Mouse (Mus musculus) kidney, embryonic 15.5 days (tissue): ENCODE data around the gene Slc35b3. TPM values are rescaled to one million over a fixed set of nuclear protein-coding genes. Genes with fewer than 3 reads are reported as not detected.

Experiments used
- ATAC-seq: fragments of 200-750 bp; cut with Nextera tagmentation; replicated peaks from 2 replicates; pipeline ENCODE4 v1.8.0; 2017; ENCODE audit warnings: moderate TSS enrichment; ENCODE audit not compliant: low FRiP score
- H3K27ac ChIP-seq: fragments of 300-500 bp; sonication (generic); 2 replicates; pipeline ENCODE4 v1.5.1; 2015; ENCODE audit warnings: mild to moderate bottlenecking, inconsistent platforms
- H3K27me3 ChIP-seq: fragments of 300-500 bp; sonication (generic); 2 replicates; pipeline ENCODE4 v1.6.1; 2015; ENCODE audit warnings: inconsistent platforms
- H3K36me3 ChIP-seq: fragments of 300-500 bp; sonication (generic); 2 replicates; pipeline ENCODE4 v1.6.1; 2015; ENCODE audit warnings: inconsistent platforms
- H3K4me1 ChIP-seq: fragments of 300-500 bp; sonication (generic); 2 replicates; pipeline ENCODE4 v1.6.1; 2015; ENCODE audit warnings: inconsistent platforms
- H3K4me2 ChIP-seq: fragments of 300-500 bp; sonication (generic); 2 replicates; pipeline ENCODE4 v1.6.1; 2015; ENCODE audit warnings: moderate library complexity, mild to moderate bottlenecking, inconsistent platforms
- H3K4me3 ChIP-seq: fragments of 300-500 bp; sonication (generic); replicated peaks from 2 replicates; pipeline ENCODE4 v1.5.1; 2015; ENCODE audit warnings: mild to moderate bottlenecking, inconsistent platforms
- H3K9ac ChIP-seq: fragments of 300-500 bp; sonication (generic); 2 replicates; pipeline ENCODE4 v1.6.1; 2015; ENCODE audit warnings: mild to moderate bottlenecking, inconsistent platforms
- H3K9me3 ChIP-seq: fragments of 300-500 bp; sonication (generic); replicated peaks from 2 replicates; pipeline ENCODE4 v1.6.1; 2016; ENCODE audit warnings: inconsistent platforms
- WGBS: fragments of 180-500 bp; shearing (Covaris S2); methylation state at CpG from one replicate; pipeline ENCODE4 v1.1.7; 2015; ENCODE audit warnings: mixed read lengths; 5-methylcytosine and 5-hydroxymethylcytosine counted together
- polyA plus RNA-seq: library from polyadenylated mRNA; unstranded; fragments of >200 nt; fragmentation: Nextera tagmentation; extraction: Ambion mirVana; gene quantifications from 2 replicates; pipeline ENCODE4 v1.2.1, GENCODE M21; 2015

Slc35b3 gene
- 43.7 and 43.8 TPM in 2 replicates for polyA plus RNA-seq

GRCm38 (mm10) chr13:38960063-38961050 is at the start of gene Slc35b3:
TSS of gene Slc35b3 (minus strand) at chr13:38960875.
- Histone ChIP-seq H3K4me2 (peak within 1 kb of the TSS; percentile 74), H3K4me1 (peaks cover 29% of the 10 kb centered on the region), H3K36me3 (peaks cover 7% of the 10 kb centered on the region), H3K27ac (peak within 1 kb of the TSS; percentile 84), H3K27me3 (no peaks in the 10 kb centered on the region), H3K4me3 (peak within 1 kb of the TSS; percentile 90), H3K9ac (peak within 1 kb of the TSS; percentile 76), H3K9me3 (no peaks in the 10 kb centered on the region)
- peak; percentile 98 for ATAC-seq
- WGBS, result under 1% methylated on average over 67 of the region's 67 CpGs

- no peak for ATAC-seq
- WGBS, result 87% methylated on average over 4 of the region's 4 CpGs
- Histone ChIP-seq H3K36me3 (no peaks in the 10 kb centered on the region), H3K9ac (no peak overlapping the region), H3K4me1 (0 out of 2 replicates have a peak, but pooled peaks cover 4% of the 10 kb centered on the region), H3K27ac (no peak overlapping the region), H3K4me2 (no peak overlapping the region), H3K9me3 (no peaks in the 10 kb centered on the region), H3K4me3 (no peak overlapping the region), H3K27me3 (no peaks in the 10 kb centered on the region)
Measured at GRCm38 (mm10) chr13:39010280-39010679, 49.6 kb upstream of the Slc35b3 start.

GRCm38 (mm10) chr13:39003101-39003762 is 42.6 kb upstream of the Slc35b3 start:
- Histone ChIP-seq H3K9me3 (no peaks in the 10 kb centered on the region), H3K27me3 (no peaks in the 10 kb centered on the region), H3K9ac (no peak overlapping the region), H3K27ac (no peak overlapping the region), H3K36me3 (no peaks in the 10 kb centered on the region), H3K4me2 (no peak overlapping the region), H3K4me1 (no peaks in the 10 kb centered on the region), H3K4me3 (no peak overlapping the region)
- ATAC-seq, result no peak

GRCm38 (mm10) chr13:39002424-39002823 is 41.7 kb upstream of the Slc35b3 start:
- Histone ChIP-seq H3K36me3 (no peaks in the 10 kb centered on the region), H3K27me3 (no peaks in the 10 kb centered on the region), H3K9ac (no peak overlapping the region), H3K4me1 (no peaks in the 10 kb centered on the region), H3K27ac (no peak overlapping the region), H3K4me2 (no peak overlapping the region), H3K9me3 (no peaks in the 10 kb centered on the region), H3K4me3 (no peak overlapping the region)
- no peak for ATAC-seq
- 81% methylated on average over 1 of the region's 1 CpGs for WGBS

GRCm38 (mm10) chr13:39001434-39001833 is 40.8 kb upstream of the Slc35b3 start:
- ATAC-seq, result no peak
- H3K27ac ChIP-seq, result no peak overlapping the region
- no peak overlapping the region for H3K4me2 ChIP-seq
- H3K36me3 ChIP-seq, result no peaks in the 10 kb centered on the region
- no peak overlapping the region for H3K4me3 ChIP-seq
- WGBS, result 93% methylated on average over 11 of the region's 11 CpGs
- H3K4me1 ChIP-seq, result no peaks in the 10 kb centered on the region
- H3K27me3 ChIP-seq, result no peaks in the 10 kb centered on the region
- H3K9me3 ChIP-seq, result no peaks in the 10 kb centered on the region
- no peak overlapping the region for H3K9ac ChIP-seq

GRCm38 (mm10) chr13:38998958-38999357 is 38.3 kb upstream of the Slc35b3 start:
- H3K9me3 ChIP-seq, result no peaks in the 10 kb centered on the region
- H3K27me3 ChIP-seq, result no peaks in the 10 kb centered on the region
- no peak overlapping the region for H3K4me2 ChIP-seq
- no peak for ATAC-seq
- no peaks in the 10 kb centered on the region for H3K4me1 ChIP-seq
- WGBS, result 71% methylated on average over 9 of the region's 9 CpGs
- no peak overlapping the region for H3K9ac ChIP-seq
- no peak overlapping the region for H3K4me3 ChIP-seq
- no peak overlapping the region for H3K27ac ChIP-seq
- no peaks in the 10 kb centered on the region for H3K36me3 ChIP-seq

GRCm38 (mm10) chr13:38992529-38992928 is 31.9 kb upstream of the Slc35b3 start:
- H3K4me2 ChIP-seq, result no peak overlapping the region
- no peaks in the 10 kb centered on the region for H3K36me3 ChIP-seq
- ATAC-seq, result no peak
- WGBS, result 19% methylated on average over 5 of the region's 5 CpGs
- no peak overlapping the region for H3K4me3 ChIP-seq
- no peaks in the 10 kb centered on the region for H3K9me3 ChIP-seq
- no peaks in the 10 kb centered on the region for H3K27me3 ChIP-seq
- no peaks in the 10 kb centered on the region for H3K4me1 ChIP-seq
- no peak overlapping the region for H3K9ac ChIP-seq
- no peak overlapping the region for H3K27ac ChIP-seq

- Histone ChIP-seq H3K9ac (no peak overlapping the region), H3K4me1 (no peaks in the 10 kb centered on the region), H3K9me3 (0 out of 2 replicates have a peak, but pooled peaks cover 3% of the 10 kb centered on the region), H3K4me2 (no peak overlapping the region), H3K27ac (no peak overlapping the region), H3K36me3 (no peaks in the 10 kb centered on the region), H3K4me3 (no peak overlapping the region), H3K27me3 (no peaks in the 10 kb centered on the region)
- no peak for ATAC-seq
- WGBS, result 87% methylated on average over 5 of the region's 5 CpGs
Measured at GRCm38 (mm10) chr13:38983751-38984150, 23.1 kb upstream of the Slc35b3 start.

- Histone ChIP-seq H3K4me1 (peaks cover 14% of the 10 kb centered on the region; the same call in 1 of the 2 replicates), H3K9me3 (no peaks in the 10 kb centered on the region), H3K27ac (no peak overlapping the region), H3K36me3 (no peaks in the 10 kb centered on the region), H3K9ac (no peak overlapping the region), H3K27me3 (no peaks in the 10 kb centered on the region), H3K4me2 (no peak overlapping the region), H3K4me3 (no peak overlapping the region)
- WGBS, result 87% methylated on average over 3 of the region's 3 CpGs
- no peak for ATAC-seq
Measured at GRCm38 (mm10) chr13:38980900-38981299, 20.2 kb upstream of the Slc35b3 start.

GRCm38 (mm10) chr13:38976978-38977377 is 16.3 kb upstream of the Slc35b3 start:
- Histone ChIP-seq H3K36me3 (no peaks in the 10 kb centered on the region), H3K27me3 (no peaks in the 10 kb centered on the region), H3K9me3 (no peaks in the 10 kb centered on the region), H3K9ac (no peak overlapping the region), H3K4me1 (peaks cover 21% of the 10 kb centered on the region; the same call in 1 of the 2 replicates), H3K4me2 (no peak overlapping the region), H3K27ac (no peak overlapping the region), H3K4me3 (no peak overlapping the region)
- no peak for ATAC-seq
- WGBS, result 25% methylated on average over 6 of the region's 6 CpGs

GRCm38 (mm10) chr13:38975853-38976252 is 15.2 kb upstream of the Slc35b3 start:
- ATAC-seq, result peak; percentile 49
- 60% methylated on average over 5 of the region's 5 CpGs for WGBS

GRCm38 (mm10) chr13:38972602-38973001 is 11.9 kb upstream of the Slc35b3 start:
- ATAC-seq, result no peak
- 10% methylated on average over 6 of the region's 6 CpGs for WGBS
- H3K27me3 ChIP-seq, result no peaks in the 10 kb centered on the region
- no peak overlapping the region for H3K27ac ChIP-seq
- H3K4me1 ChIP-seq, result peaks cover 20% of the 10 kb centered on the region; the same call in 1 of the 2 replicates
- no peak overlapping the region for H3K4me3 ChIP-seq
- no peaks in the 10 kb centered on the region for H3K36me3 ChIP-seq
- H3K4me2 ChIP-seq, result no peak overlapping the region
- H3K9me3 ChIP-seq, result no peaks in the 10 kb centered on the region
- no peak overlapping the region for H3K9ac ChIP-seq

More at GRCm38 (mm10) chr13:38975853-38976252, 15.2 kb upstream of the Slc35b3 start:
- H3K9ac ChIP-seq, result no peak overlapping the region
- no peaks in the 10 kb centered on the region for H3K36me3 ChIP-seq
- H3K4me1 ChIP-seq, result peaks cover 21% of the 10 kb centered on the region; the same call in 1 of the 2 replicates
- no peak overlapping the region for H3K4me3 ChIP-seq
- H3K9me3 ChIP-seq, result no peaks in the 10 kb centered on the region
- 0 out of 2 replicates have a peak overlapping the region, but pooled peaks have one; percentile 13 for H3K27ac ChIP-seq
- H3K4me2 ChIP-seq, result no peak overlapping the region
- no peaks in the 10 kb centered on the region for H3K27me3 ChIP-seq
